Mouse (Mus musculus) lung, embryonic 15.5 days (tissue): ENCODE data around the gene AU022751. TPM values are rescaled to one million over a fixed set of nuclear protein-coding genes. Genes with fewer than 3 reads are reported as not detected.
"Not testable (repeated sequence)": the region's sequence is repeated elsewhere in the genome, so short reads cannot be mapped to it uniquely, and the experiment has no call there.

Experiments used
- ATAC-seq: fragments of 200-750 bp; cut with Nextera tagmentation; 2 replicates; pipeline ENCODE4 v1.8.0; 2017; ENCODE audit warnings: moderate number of reproducible peaks, borderline replicate concordance; ENCODE audit not compliant: low FRiP score, low TSS enrichment; ENCODE audit errors: extremely low read depth
- H3K27ac ChIP-seq: fragments of 300-500 bp; sonication (generic); 2 replicates; pipeline ENCODE4 v1.5.1; 2015; ENCODE audit warnings: moderate library complexity, mild to moderate bottlenecking, inconsistent platforms
- H3K27me3 ChIP-seq: fragments of 300-500 bp; sonication (generic); 2 replicates; pipeline ENCODE4 v1.6.1; 2015; ENCODE audit warnings: inconsistent platforms
- H3K36me3 ChIP-seq: fragments of 300-500 bp; sonication (generic); 2 replicates; pipeline ENCODE4 v1.6.1; 2015; ENCODE audit warnings: inconsistent platforms
- H3K4me1 ChIP-seq: fragments of 300-500 bp; sonication (generic); 2 replicates; pipeline ENCODE4 v1.6.1; 2015; ENCODE audit warnings: inconsistent platforms
- H3K4me2 ChIP-seq: fragments of 300-500 bp; sonication (generic); 2 replicates; pipeline ENCODE4 v1.6.1; 2015; ENCODE audit warnings: inconsistent platforms, mild to moderate bottlenecking, moderate library complexity
- H3K4me3 ChIP-seq: fragments of 300-500 bp; sonication (generic); 2 replicates; pipeline ENCODE4 v1.5.1; 2015; ENCODE audit warnings: mild to moderate bottlenecking, inconsistent platforms
- H3K9ac ChIP-seq: fragments of 300-500 bp; sonication (generic); 2 replicates; pipeline ENCODE4 v1.6.1; 2015; ENCODE audit warnings: inconsistent platforms
- H3K9me3 ChIP-seq: fragments of 300-500 bp; sonication (generic); 2 replicates; pipeline ENCODE4 v1.6.1; 2016; ENCODE audit warnings: inconsistent platforms
- WGBS: fragments of 180-500 bp; shearing (Covaris S2); methylation state at CpG from one replicate; pipeline ENCODE4 v1.1.7; 2015; 5-methylcytosine and 5-hydroxymethylcytosine counted together
- microRNA-seq: library from miRNA; unstranded; fragments of <30 nt; microRNA quantifications from one replicate; pipeline ENCODE4, GENCODE M21; 2016
- polyA plus RNA-seq: library from polyadenylated mRNA; unstranded; fragments of >200 nt; fragmentation: Nextera tagmentation; extraction: Ambion mirVana; gene quantifications from 2 replicates; pipeline ENCODE4 v1.2.1, GENCODE M21; 2015

AU022751 gene
- polyA plus RNA-seq = not detected in 2 replicates

DNA sequence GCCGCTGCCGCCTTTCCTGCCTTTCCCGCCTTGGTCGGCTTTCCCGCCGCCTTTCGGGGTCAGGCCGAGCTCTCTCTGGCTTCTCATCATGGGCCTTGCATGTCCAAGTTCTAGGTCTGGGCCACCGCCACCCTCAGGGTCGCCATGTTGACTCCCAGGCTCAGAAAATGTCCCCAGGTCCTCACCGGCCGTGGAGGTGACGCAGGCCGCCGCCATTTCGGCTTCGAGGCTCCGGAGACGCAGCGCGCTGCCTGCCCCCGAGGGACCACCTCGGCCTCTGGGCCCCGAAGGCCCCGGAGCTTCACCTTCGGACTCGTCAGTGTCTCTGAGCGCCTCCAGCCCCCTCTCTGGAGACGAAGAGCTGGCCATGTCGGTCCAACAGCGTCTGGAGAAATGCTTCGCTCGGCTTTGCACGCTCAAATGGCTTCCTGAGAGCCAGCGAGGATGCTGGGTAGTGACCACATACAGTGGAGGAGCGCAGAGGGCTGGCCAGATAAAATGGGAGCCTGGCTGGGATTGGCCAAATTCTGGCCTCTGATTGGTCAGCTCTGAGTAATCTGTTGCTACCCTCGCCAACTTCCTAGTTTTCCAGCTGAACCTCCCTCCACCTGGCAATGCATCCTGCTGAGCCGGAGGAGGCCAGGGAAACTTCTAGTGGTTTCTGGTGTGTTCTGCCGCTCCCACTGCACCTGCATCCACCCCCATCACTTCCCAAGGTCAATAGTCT, at the start of gene AU022751:
Gene AU022751, minus strand, starts transcription at position 466 of the 727 bp plus-strand sequence.
- Histone ChIP-seq H3K36me3 (no peaks in the 10 kb centered on the region), H3K4me1 (no peaks in the 10 kb centered on the region), H3K9ac (no peak within 1 kb of the TSS), H3K9me3 (0 out of 2 replicates have a peak, but pooled peaks cover 6% of the 10 kb centered on the region), H3K27me3 (no peaks in the 10 kb centered on the region), H3K4me2 (no peak within 1 kb of the TSS), H3K27ac (no peak within 1 kb of the TSS), H3K4me3 (no peak within 1 kb of the TSS)
- WGBS = 86% methylated on average over 39 of the region's 39 CpGs
- ATAC-seq = no peak

DNA sequence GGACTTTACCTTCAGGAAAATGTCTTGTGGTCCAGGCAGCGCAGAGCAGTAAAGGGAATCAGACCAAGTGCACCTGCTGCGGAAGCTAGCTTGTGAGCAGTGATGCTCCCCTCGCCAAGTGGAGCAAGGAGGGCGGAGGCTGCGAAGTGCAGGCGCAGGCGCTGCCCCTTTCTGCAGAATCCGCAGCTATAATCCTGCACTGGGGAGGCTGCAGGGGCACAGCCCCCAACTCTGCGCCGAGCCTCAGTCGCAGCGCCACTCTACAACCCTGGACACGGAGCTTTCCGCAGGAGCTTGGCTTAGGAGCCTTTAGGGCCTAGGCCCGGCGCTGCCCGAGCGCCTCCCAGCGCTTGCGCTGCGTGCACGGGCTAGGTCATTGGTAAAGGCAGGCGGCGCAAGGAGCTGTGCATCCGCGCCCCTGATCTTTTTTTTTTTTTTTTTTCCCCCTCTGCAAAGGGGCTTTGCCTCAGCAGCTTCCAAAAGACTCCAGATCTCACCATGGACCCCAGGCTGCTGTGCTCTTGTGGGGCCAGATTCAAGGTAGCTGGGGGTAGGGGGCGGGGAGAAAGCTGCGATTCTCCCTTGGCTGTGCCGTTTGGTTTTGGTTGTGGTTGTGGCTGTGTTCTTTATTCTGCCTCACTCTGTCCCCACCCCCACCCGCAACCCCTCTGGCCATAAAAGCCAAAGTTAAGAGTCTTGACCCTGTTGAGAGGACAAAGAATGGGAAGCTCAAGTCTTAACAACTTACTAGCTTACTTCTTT, 9.0 kb upstream of the AU022751 start:
- H3K36me3 ChIP-seq = no peaks in the 10 kb centered on the region
- WGBS = 11% methylated on average over 28 of the region's 30 CpGs
- H3K4me3 ChIP-seq = peak overlapping the region; percentile 26
- peak; percentile 49; the same call in 1 of the 2 replicates for ATAC-seq
- H3K27ac ChIP-seq = no peak overlapping the region
- H3K4me1 ChIP-seq = no peaks in the 10 kb centered on the region
- H3K4me2 ChIP-seq = peak overlapping the region; percentile 53
- H3K27me3 ChIP-seq = peaks cover 6% of the 10 kb centered on the region; the same call in 1 of the 2 replicates
- no peak overlapping the region for H3K9ac ChIP-seq
- H3K9me3 ChIP-seq = no peaks in the 10 kb centered on the region

DNA sequence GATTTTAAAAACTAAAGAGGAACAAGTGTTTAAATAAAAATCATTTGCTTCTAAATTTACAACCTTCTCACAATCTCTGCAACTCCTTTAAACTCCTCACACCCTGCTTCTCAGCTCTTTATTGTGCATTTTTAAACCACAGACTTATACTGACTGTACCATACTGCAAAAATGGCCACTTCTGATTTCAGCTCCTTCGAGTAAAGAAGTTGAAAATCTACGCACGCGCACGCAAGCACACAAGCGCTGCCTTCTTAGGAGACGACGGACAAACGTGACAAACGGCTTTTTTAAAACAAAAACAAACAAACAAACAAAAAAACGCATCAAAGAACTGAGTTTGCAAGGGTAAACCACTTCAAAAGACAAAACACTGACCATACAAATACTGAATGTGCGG, 8.3 kb upstream of the AU022751 start:
- 0 out of 2 replicates have a peak overlapping the region, but pooled peaks have one; percentile 26 for H3K4me3 ChIP-seq

DNA sequence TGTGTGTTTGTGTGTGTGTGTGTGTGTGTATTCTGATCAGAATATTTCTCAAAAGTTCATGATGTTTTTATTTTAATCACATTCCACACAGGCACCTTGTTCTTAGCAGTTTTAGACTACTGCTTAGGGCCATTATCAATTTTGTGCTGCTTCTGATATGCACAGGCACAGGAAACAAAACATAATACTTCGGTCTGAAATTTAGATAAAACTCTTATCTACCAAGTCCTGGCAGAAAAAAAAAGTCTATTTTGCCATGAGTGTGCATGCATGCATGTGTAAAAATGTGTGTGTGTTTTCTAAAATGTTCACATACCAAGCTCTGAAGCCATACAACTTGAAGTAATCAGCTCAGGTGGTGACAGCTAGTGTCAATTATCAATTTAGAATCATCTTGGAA, 21.7 kb downstream of the AU022751 start:
- H3K9ac ChIP-seq = no peak overlapping the region
- no peaks in the 10 kb centered on the region for H3K9me3 ChIP-seq
- H3K4me2 ChIP-seq = no peak overlapping the region
- no peak for ATAC-seq
- H3K4me1 ChIP-seq = no peaks in the 10 kb centered on the region
- H3K4me3 ChIP-seq = no peak overlapping the region
- H3K27ac ChIP-seq = no peak overlapping the region
- no peaks in the 10 kb centered on the region for H3K36me3 ChIP-seq
- WGBS = 63% methylated on average over 1 of the region's 1 CpGs
- no peaks in the 10 kb centered on the region for H3K27me3 ChIP-seq

More for the DNA sequence above, 8.3 kb upstream of the AU022751 start:
- no peak for ATAC-seq
- H3K27me3 ChIP-seq = peaks cover 6% of the 10 kb centered on the region; the same call in 1 of the 2 replicates
- H3K9ac ChIP-seq = no peak overlapping the region
- H3K4me1 ChIP-seq = no peaks in the 10 kb centered on the region
- H3K4me2 ChIP-seq = peak overlapping the region; percentile 53
- WGBS = 20% methylated on average over 12 of the region's 12 CpGs
- H3K9me3 ChIP-seq = no peaks in the 10 kb centered on the region
- no peaks in the 10 kb centered on the region for H3K36me3 ChIP-seq
- no peak overlapping the region for H3K27ac ChIP-seq

DNA sequence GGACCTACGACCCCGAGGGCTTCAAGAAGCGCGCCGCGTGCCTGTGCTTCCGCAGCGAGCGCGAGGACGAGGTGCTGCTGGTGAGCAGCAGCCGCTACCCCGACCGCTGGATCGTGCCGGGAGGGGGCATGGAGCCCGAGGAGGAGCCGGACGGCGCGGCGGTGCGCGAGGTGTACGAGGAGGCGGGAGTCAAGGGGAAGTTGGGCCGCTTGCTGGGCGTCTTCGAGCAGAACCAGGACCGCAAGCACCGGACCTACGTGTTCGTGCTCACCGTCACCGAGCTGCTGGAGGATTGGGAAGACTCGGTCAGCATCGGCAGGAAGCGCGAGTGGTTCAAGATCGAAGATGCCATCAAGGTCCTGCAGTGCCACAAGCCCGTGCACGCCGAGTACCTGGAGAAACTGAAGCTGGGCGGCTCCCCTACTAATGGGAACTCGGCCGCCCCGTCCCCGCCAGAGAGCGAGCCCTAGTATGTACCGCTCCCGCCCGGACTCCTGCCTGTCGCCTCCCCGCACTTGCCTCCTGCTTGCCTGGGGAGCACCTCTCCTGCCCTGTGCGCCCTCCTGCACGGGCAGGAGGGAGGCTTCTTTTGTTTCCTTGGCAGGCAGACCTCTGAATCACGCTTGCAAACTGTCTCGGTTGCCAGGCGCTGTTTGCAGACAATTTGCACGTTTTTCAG, 35.1 kb downstream of the AU022751 start:
- H3K4me3 ChIP-seq = peak overlapping the region; percentile 32
- not testable (repeated sequence) for H3K9me3 ChIP-seq, H3K9ac ChIP-seq, H3K36me3 ChIP-seq, H3K27ac ChIP-seq, H3K27me3 ChIP-seq, H3K4me1 ChIP-seq
- WGBS = 19% methylated on average over 10 of the region's 60 CpGs
- ATAC-seq = peak; percentile 76
- peak overlapping the region; percentile 43 for H3K4me2 ChIP-seq

DNA sequence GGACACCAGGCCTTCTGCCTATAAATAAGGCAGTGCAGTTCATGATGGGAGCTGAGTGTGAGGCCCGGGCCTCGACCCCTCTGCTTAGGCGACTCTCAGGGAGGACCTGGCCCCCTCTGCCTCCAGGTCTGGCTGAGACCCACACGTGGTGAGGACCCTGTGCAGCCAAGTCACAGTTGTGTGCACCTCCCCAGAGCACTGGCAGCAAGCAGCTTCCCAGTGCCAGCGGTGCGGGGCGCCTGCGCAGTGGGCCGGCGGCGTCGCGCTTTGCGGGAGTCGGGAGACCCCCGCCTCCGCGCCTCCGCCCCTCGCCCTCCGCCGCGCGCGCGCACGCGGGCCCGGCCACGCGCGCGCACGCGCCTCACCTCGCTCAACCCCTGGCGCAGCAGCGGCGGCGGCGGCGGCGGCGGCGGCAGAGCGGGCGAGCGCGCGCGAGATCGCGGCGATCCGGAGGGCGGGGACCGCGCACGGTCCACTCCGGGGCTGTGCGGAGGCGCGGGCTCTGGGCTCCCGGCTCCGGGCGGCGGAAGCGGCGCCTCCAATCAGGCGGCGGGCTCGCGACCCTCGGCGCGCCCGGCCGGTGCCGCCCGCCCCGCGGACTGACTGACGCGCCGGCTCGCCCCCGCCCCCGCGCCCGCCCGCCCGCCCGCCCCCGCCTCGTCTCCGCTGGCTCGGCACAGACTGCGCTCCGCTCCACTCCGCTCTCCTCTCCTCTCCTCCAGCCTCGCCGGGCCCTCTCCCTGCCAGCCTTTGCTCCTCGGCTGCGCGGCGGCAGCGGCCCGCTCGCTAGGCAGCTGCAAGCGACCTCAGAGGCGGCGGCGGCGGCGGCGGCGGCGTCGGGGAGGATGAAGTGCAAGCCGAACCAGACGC, 35.9 kb downstream of the AU022751 start, which contains the start of gene Nudt11:
Gene Nudt11, plus strand, starts transcription at position 388 of the 870 bp plus-strand sequence.
- peak within 1 kb of the TSS; percentile 43 for H3K4me2 ChIP-seq
- H3K27ac ChIP-seq, H3K9ac ChIP-seq, H3K4me1 ChIP-seq, H3K9me3 ChIP-seq, H3K27me3 ChIP-seq, H3K36me3 ChIP-seq: not testable (repeated sequence)
- peak within 1 kb of the TSS; percentile 32 for H3K4me3 ChIP-seq
- WGBS = 0% methylated on average over 4 of the region's 121 CpGs
- peak; percentile 87 for ATAC-seq

Small RNA genes within 50 kb of the gene (microRNA-seq; reads per million reads assigned to microRNA genes)
- not detected for gene Gm27360

Other genes starting within 250 kb of the AU022751 start
- gene Nudt11, start 36.0 kb downstream of the AU022751 start, polyA plus RNA-seq = 3.3 and 3.5 TPM in 2 replicates
- gene Nudt10, start 89.6 kb upstream of the AU022751 start, polyA plus RNA-seq = 4.4 and 5.4 TPM in 2 replicates
- 0.05 TPM in 1 of 2 replicates, not detected in the other for gene Bmp15, start 237.3 kb upstream of the AU022751 start, polyA plus RNA-seq